Mouse (Mus musculus): ENCODE results near the gene Nol9. TPM values are rescaled to one million over a fixed set of nuclear protein-coding genes. Genes with fewer than 3 reads are reported as not detected.

The Nol9 gene
- polyA plus RNA-seq, 1 experiment: 22.8 TPM

DNA sequence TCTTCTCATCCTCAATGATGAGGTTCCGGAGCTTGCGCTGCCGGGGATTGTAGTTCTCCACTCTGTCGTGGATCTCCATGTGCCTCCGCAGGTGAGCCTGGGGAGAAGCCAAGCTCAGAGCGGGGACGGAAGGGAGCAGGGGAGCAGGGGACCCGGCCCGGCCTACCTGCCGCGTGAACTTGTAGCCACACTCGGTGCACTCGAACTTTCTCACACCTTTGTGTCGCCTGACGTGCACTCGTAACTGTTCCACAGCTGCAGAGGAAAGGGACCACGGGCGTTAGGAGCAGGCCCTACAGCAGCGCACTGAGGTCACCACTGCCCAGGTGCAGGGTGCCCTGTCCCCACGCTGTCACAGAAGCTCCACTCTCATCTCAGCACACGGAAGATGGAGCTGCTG, 19.1 kb upstream of the Nol9 start:
- Histone ChIP-seq H3K36me3 (ENCODE audit: control insufficient read depth, insufficient read depth, low read length) (peaks cover 23% of the 10 kb centered on the region), H3K4me1 (ENCODE audit: control insufficient read depth, insufficient read depth, insufficient read length) (no peaks in the 10 kb centered on the region)

DNA sequence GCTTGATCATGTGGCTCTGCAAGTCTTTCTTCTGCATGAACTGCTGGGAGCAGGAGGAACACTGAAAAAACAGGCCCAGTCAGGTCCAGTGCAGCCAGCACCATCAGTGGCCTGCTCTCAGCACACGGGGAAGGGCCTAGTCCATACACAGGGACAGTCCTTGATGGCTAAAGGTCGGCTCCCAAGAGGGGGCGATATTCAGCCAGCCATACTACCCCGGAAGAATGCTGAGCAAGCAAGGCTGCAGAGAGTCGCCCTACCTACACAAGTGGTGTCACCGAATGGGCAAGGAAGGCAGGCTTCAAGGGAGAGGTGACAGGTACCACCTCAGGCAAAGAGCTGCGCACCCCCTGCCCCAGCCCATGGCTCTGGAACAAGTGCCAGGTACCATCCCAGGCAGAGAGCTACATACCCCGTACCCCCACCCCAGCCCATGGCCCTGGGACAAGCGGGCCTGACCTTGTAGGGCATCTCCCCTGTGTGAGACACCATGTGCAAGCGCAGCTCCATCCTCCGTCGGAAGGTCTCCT, 17.5 kb upstream of the Nol9 start:
- TF ChIP-seq POLR2A (IDR thresholded peaks at IDR 0.05; ENCODE audit: low read depth, low read length) (no peak), CTCF (IDR thresholded peaks at IDR 0.05; ENCODE audit: extremely low read depth, insufficient read depth, insufficient read length, insufficient replicate concordance) (no peak)
- 87% methylated on average over 12 of the region's 12 CpGs for WGBS
- H3K27ac ChIP-seq (ENCODE audit: insufficient read depth, low read length): no peak overlapping the region
- no peak overlapping the region for H3K4me3 ChIP-seq (ENCODE audit: extremely low read depth, insufficient read depth, insufficient read length)
- peaks cover 6% of the 10 kb centered on the region; the same call in 1 of the 2 replicates for H3K4me1 ChIP-seq (ENCODE audit: control insufficient read depth, insufficient read depth, insufficient read length)
- DNase-seq (ENCODE audit: low read depth in 1 of 2, low spot score in 2 of 2): no peak
- peaks cover 18% of the 10 kb centered on the region for H3K36me3 ChIP-seq (ENCODE audit: control insufficient read depth, insufficient read depth, low read length)
- H3K27me3 ChIP-seq (ENCODE audit: control insufficient read depth, insufficient read depth, low read length): no peaks in the 10 kb centered on the region

More for the DNA sequence above, 19.1 kb upstream of the Nol9 start:
- WGBS: 90% methylated on average over 21 of the region's 21 CpGs
- Histone ChIP-seq H3K27ac (ENCODE audit: insufficient read depth, low read length) (no peak overlapping the region), H3K27me3 (ENCODE audit: control insufficient read depth, insufficient read depth, low read length) (no peaks in the 10 kb centered on the region), H3K4me3 (ENCODE audit: extremely low read depth, insufficient read depth, insufficient read length) (no peak overlapping the region)
- TF ChIP-seq POLR2A (IDR thresholded peaks at IDR 0.05; ENCODE audit: low read depth, low read length) (no peak), CTCF (IDR thresholded peaks at IDR 0.05; ENCODE audit: extremely low read depth, insufficient read depth, insufficient read length, insufficient replicate concordance) (no peak)
- no peak for DNase-seq (ENCODE audit: low read depth in 1 of 2, low spot score in 2 of 2)

DNA sequence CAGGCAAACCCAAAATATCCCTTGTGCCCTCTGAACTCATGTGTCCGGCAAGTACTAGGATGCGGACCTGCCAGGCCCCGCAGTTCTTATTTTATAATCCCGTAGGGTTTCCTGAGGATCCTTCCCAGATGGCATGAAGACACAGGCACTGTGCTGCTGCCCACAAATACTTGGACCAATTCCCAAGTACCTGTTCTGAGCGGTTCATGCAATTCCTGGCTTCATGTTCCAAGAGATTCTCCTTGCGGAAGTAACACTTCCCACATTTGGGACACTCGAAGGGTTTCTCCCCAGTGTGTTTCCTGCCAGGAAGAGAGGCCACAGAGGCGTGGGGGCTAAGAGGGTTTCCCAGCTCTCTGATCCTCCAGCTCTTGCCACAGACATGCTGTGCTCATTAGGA, 16.6 kb upstream of the Nol9 start:
- Histone ChIP-seq H3K27ac (ENCODE audit: insufficient read depth, low read length) (no peak overlapping the region), H3K4me3 (ENCODE audit: extremely low read depth, insufficient read depth, insufficient read length) (no peak overlapping the region), H3K27me3 (ENCODE audit: control insufficient read depth, insufficient read depth, low read length) (no peaks in the 10 kb centered on the region), H3K36me3 (ENCODE audit: control insufficient read depth, insufficient read depth, low read length) (peaks cover 18% of the 10 kb centered on the region), H3K4me1 (ENCODE audit: control insufficient read depth, insufficient read depth, insufficient read length) (peaks cover 11% of the 10 kb centered on the region; the same call in 1 of the 2 replicates)
- no peak for DNase-seq (ENCODE audit: low read depth in 1 of 2, low spot score in 2 of 2)
- TF ChIP-seq CTCF (IDR thresholded peaks at IDR 0.05; ENCODE audit: extremely low read depth, insufficient read depth, insufficient read length, insufficient replicate concordance) (no peak), POLR2A (IDR thresholded peaks at IDR 0.05; ENCODE audit: low read depth, low read length) (no peak)
- 92% methylated on average over 8 of the region's 8 CpGs for WGBS

DNA sequence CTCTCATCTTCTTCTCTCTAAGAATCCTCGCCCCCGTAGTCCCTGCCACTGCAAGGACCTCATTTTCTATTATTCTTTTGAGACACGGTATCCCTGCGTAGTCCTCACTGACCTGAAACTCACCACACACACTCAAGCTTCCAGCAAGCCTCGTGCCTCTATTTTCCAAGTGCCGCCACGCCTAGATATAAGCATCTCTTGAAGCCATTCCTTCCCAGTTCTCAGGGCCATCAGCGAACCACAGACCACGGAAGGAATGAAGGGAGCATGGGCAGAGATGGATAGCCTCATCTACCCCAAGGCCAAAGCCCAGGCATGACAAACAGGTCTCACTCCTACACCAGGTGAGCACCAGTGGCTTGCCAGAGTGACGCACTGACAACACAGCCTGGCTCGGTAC, 14.6 kb upstream of the Nol9 start:
- no peak overlapping the region for H3K27ac ChIP-seq (ENCODE audit: insufficient read depth, low read length)
- DNase-seq (ENCODE audit: low read depth in 1 of 2, low spot score in 2 of 2): no peak
- no peak for TF ChIP-seq POLR2A (IDR thresholded peaks at IDR 0.05; ENCODE audit: low read depth, low read length)
- TF ChIP-seq CTCF (IDR thresholded peaks at IDR 0.05; ENCODE audit: extremely low read depth, insufficient read depth, insufficient read length, insufficient replicate concordance): no peak
- whole genome bisulfite sequencing: 93% methylated on average over 11 of the region's 11 CpGs
- no peaks in the 10 kb centered on the region for H3K27me3 ChIP-seq (ENCODE audit: control insufficient read depth, insufficient read depth, low read length)
- H3K4me3 ChIP-seq (ENCODE audit: extremely low read depth, insufficient read depth, insufficient read length): no peak overlapping the region
- peaks cover 16% of the 10 kb centered on the region for H3K36me3 ChIP-seq (ENCODE audit: control insufficient read depth, insufficient read depth, low read length)
- H3K4me1 ChIP-seq (ENCODE audit: control insufficient read depth, insufficient read depth, insufficient read length): peaks cover 16% of the 10 kb centered on the region; the same call in 1 of the 2 replicates

DNA sequence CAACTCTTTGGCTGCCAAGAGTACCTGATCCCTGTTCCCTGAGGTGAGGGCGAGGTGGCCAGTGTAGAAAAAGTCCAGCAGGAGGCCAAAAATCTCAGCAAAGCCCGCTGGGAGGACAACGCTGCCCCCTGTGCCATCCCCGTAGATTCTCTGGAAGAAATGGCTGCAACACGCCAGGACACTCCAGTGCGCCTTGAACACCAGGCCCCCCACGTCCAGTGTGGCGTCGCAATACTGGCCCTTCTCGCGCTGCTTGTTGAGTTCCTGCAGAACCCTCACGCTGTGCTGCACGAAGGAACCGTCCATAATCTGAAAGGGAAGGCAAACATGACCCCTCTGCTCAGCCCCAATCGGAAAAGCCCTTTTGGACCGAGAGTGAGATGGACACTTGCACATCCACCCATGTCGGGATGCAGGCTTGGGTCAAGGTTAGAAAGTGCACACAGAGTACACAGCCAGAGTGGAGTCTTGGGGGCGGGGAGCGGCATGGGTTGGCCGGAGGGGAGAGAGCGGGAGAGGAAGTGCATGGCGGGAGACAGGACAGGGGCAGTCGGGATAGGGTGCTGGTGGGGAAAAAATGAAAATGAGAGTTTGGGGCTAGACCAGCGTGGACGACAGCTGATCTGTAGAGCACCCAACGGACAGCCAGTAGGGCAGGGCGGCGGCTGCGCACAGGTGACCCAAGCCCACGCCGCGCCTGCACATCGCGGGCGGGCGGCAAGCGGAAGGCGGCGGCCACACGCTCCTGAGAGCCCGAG, 12.2 kb upstream of the Nol9 start:
- Histone ChIP-seq H3K4me1 (ENCODE audit: control insufficient read depth, insufficient read depth, insufficient read length) (peaks cover 16% of the 10 kb centered on the region; the same call in 1 of the 2 replicates), H3K27me3 (ENCODE audit: control insufficient read depth, insufficient read depth, low read length) (no peaks in the 10 kb centered on the region), H3K4me3 (ENCODE audit: extremely low read depth, insufficient read depth, insufficient read length) (peak overlapping the region; percentile 87), H3K27ac (ENCODE audit: insufficient read depth, low read length) (peak overlapping the region; percentile 67), H3K36me3 (ENCODE audit: control insufficient read depth, insufficient read depth, low read length) (no peaks in the 10 kb centered on the region; the same call in 1 of the 2 replicates)
- TF ChIP-seq CTCF (IDR thresholded peaks at IDR 0.05; ENCODE audit: extremely low read depth, insufficient read depth, insufficient read length, insufficient replicate concordance): no peak
- no peak for TF ChIP-seq POLR2A (IDR thresholded peaks at IDR 0.05; ENCODE audit: low read depth, low read length)
- WGBS: 6% methylated on average over 39 of the region's 41 CpGs
- no peak for DNase-seq (ENCODE audit: low read depth in 1 of 2, low spot score in 2 of 2)

DNA sequence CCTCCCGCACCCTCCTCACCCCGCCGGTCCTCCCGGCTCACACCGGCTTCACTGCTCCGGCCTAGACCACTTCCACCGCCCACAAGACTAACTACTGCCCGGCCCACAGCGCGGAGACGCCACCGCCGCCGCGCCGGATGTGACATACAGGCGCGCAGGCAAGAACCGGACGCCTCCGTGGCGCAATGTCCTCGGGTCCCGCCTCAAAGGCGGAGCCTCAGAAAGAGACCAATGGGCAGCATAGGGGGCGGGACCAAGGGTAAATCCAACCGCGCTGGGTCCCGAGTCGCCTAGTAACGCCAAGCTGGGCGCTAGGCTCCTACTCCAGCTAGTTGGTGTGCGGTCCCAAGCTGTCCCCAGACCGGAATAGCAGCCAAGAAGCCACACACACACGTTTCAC, 11.6 kb upstream of the Nol9 start, which contains the start of gene Zbtb48:
Gene Zbtb48 (minus strand): TSS at position 148 of the 400 bp plus-strand sequence.
- Histone ChIP-seq H3K4me3 (ENCODE audit: extremely low read depth, insufficient read depth, insufficient read length) (peak within 1 kb of the TSS; percentile 87), H3K27ac (ENCODE audit: insufficient read depth, low read length) (peak within 1 kb of the TSS; percentile 67), H3K36me3 (ENCODE audit: control insufficient read depth, insufficient read depth, low read length) (no peaks in the 10 kb centered on the region; the same call in 1 of the 2 replicates), H3K27me3 (ENCODE audit: control insufficient read depth, insufficient read depth, low read length) (no peaks in the 10 kb centered on the region), H3K4me1 (ENCODE audit: control insufficient read depth, insufficient read depth, insufficient read length) (peaks cover 16% of the 10 kb centered on the region; the same call in 1 of the 2 replicates)
- peak; percentile 46; the same call in 1 of the 2 replicates for TF ChIP-seq POLR2A (IDR thresholded peaks at IDR 0.05; ENCODE audit: low read depth, low read length)
- TF ChIP-seq CTCF (IDR thresholded peaks at IDR 0.05; ENCODE audit: extremely low read depth, insufficient read depth, insufficient read length, insufficient replicate concordance): no peak
- under 1% methylated on average over 35 of the region's 35 CpGs for WGBS
- DNase-seq (ENCODE audit: low read depth in 1 of 2, low spot score in 2 of 2): peak; percentile 87 to 94
